Mouse (Mus musculus) heart, embryonic 14.5 days (tissue): ENCODE results near the gene Sema4a. TPM values are rescaled to one million over a fixed set of nuclear protein-coding genes. Genes with fewer than 3 reads are reported as not detected.
"Not testable (repeated sequence)": the region's sequence is repeated elsewhere in the genome, so short reads cannot be mapped to it uniquely, and the experiment has no call there.

Experiments used
- ATAC-seq: fragments of 200-750 bp; cut with Nextera tagmentation; 2 replicates; pipeline ENCODE4 v1.8.0; 2017; ENCODE audit warnings: low read depth, moderate TSS enrichment; ENCODE audit not compliant: insufficient number of reproducible peaks, insufficient read depth, low FRiP score
- H3K27ac ChIP-seq, 2 experiments: fragments of 200-500 bp in 1 of 2; fragments of 300-500 bp in 1 of 2; sonication (generic) in 1 of 2; replicated peaks in 1 of 2; 2 replicates each; pipeline ENCODE4 v1.5.1; 2012 to 2014; ENCODE audit warnings: low read depth in 2 of 2, low read length in 2 of 2, control low read depth in 1 of 2, mild to moderate bottlenecking in 1 of 2, mixed read lengths in 1 of 2; ENCODE audit not compliant: control insufficient read depth in 1 of 2, insufficient read depth in 1 of 2
- H3K27me3 ChIP-seq: fragments of 300-500 bp; sonication (generic); 2 replicates; pipeline ENCODE4 v1.6.1; 2014; ENCODE audit warnings: mild to moderate bottlenecking, low read length, control low read depth; ENCODE audit not compliant: control insufficient read depth, insufficient read depth
- H3K36me3 ChIP-seq: fragments of 300-500 bp; sonication (generic); 2 replicates; pipeline ENCODE4 v1.6.1; 2014; ENCODE audit warnings: mild to moderate bottlenecking, control low read depth, low read length, mixed read lengths; ENCODE audit not compliant: control insufficient read depth, insufficient read depth
- H3K4me1 ChIP-seq, 2 experiments: fragments of 200-500 bp in 1 of 2; fragments of 300-500 bp in 1 of 2; sonication (generic) in 1 of 2; 2 replicates each; pipeline ENCODE4 v1.6.1; 2012 to 2014; ENCODE audit warnings: low read length in 2 of 2, control low read depth in 1 of 2, mixed read lengths in 1 of 2; ENCODE audit not compliant: control insufficient read depth in 2 of 2, insufficient read depth in 2 of 2
- H3K4me2 ChIP-seq: fragments of 300-500 bp; sonication (generic); 2 replicates; pipeline ENCODE4 v1.6.1; 2014; ENCODE audit warnings: mild to moderate bottlenecking, low read length
- H3K4me3 ChIP-seq, 2 experiments: fragments of 200-500 bp in 1 of 2; fragments of 300-500 bp in 1 of 2; sonication (generic) in 1 of 2; 2 replicates each; pipeline ENCODE4 v1.5.1; 2012 to 2014; ENCODE audit warnings: low read length in 2 of 2, mild to moderate bottlenecking in 2 of 2, control low read depth in 1 of 2, low read depth in 1 of 2, moderate library complexity in 1 of 2; ENCODE audit not compliant: control insufficient read depth in 1 of 2, insufficient read depth in 1 of 2
- H3K9ac ChIP-seq: fragments of 300-500 bp; sonication (generic); 2 replicates; pipeline ENCODE4 v1.6.1; 2014; ENCODE audit warnings: mild to moderate bottlenecking, low read length
- H3K9me3 ChIP-seq: fragments of 300-500 bp; sonication (generic); 2 replicates; pipeline ENCODE4 v1.6.1; 2016; ENCODE audit warnings: low read length, control low read depth; ENCODE audit not compliant: control insufficient read depth
- WGBS: fragments of 180-500 bp; shearing (Covaris S2); extraction: QIAGEN DNeasy Blood & Tissue Kit; methylation state at CpG from one replicate; pipeline ENCODE4 v1.1.7; 2014; 5-methylcytosine and 5-hydroxymethylcytosine counted together
- polyA plus RNA-seq: library from polyadenylated mRNA; unstranded; fragments of >200 nt; fragmentation: Nextera tagmentation; extraction: Ambion mirVana; gene quantifications from 2 replicates; pipeline ENCODE4 v1.2.1, GENCODE M21; 2014

Gene Sema4a
- polyA plus RNA-seq, 1 experiment from 2014 or later: 1.4 TPM

GRCm38 (mm10) chr3:88439582-88439981 lies 21.4 kb downstream of the Sema4a start:
- H3K4me2 ChIP-seq: no peak overlapping the region
- H3K27me3 ChIP-seq: no peaks in the 10 kb centered on the region
- ATAC-seq: no peak
- H3K9me3 ChIP-seq: no peaks in the 10 kb centered on the region
- H3K9ac ChIP-seq: no peak overlapping the region
- no peaks in the 10 kb centered on the region for H3K36me3 ChIP-seq
- 69% methylated on average over 4 of the region's 4 CpGs for WGBS
- H3K4me3 ChIP-seq: no peak overlapping the region
- H3K27ac ChIP-seq: no peak overlapping the region
- peaks cover 20 to 32% of the 10 kb centered on the region in 2 experiments for H3K4me1 ChIP-seq

GRCm38 (mm10) chr3:88437454-88437853 lies 23.5 kb downstream of the Sema4a start:
- peak overlapping the region in 1 of 2 experiments; percentile 34; a peak in 2 of 4 replicates for H3K27ac ChIP-seq
- no peaks in the 10 kb centered on the region for H3K36me3 ChIP-seq
- 55% methylated on average over 10 of the region's 10 CpGs for WGBS
- H3K27me3 ChIP-seq: no peaks in the 10 kb centered on the region
- H3K9ac ChIP-seq: peak overlapping the region; percentile 62
- peak overlapping the region in 1 of 2 experiments; percentile 37; a peak in 2 of 4 replicates for H3K4me3 ChIP-seq
- H3K4me1 ChIP-seq: peaks cover 20 to 32% of the 10 kb centered on the region in 2 experiments
- peak overlapping the region; percentile 68 for H3K4me2 ChIP-seq
- no peaks in the 10 kb centered on the region for H3K9me3 ChIP-seq
- no peak for ATAC-seq

GRCm38 (mm10) chr3:88436395-88437201 lies 24.4 kb downstream of the Sema4a start:
- peak; percentile 75 for ATAC-seq
- peak overlapping the region; percentile 68 for H3K4me2 ChIP-seq
- peak overlapping the region in 1 of 2 experiments; percentile 34; a peak in 3 of 4 replicates for H3K27ac ChIP-seq
- H3K9ac ChIP-seq: peak overlapping the region; percentile 62
- peaks cover 20 to 32% of the 10 kb centered on the region in 2 experiments for H3K4me1 ChIP-seq
- H3K4me3 ChIP-seq: peak overlapping the region; percentile 37
- H3K27me3 ChIP-seq: no peaks in the 10 kb centered on the region
- no peaks in the 10 kb centered on the region for H3K9me3 ChIP-seq
- WGBS: 8% methylated on average over 29 of the region's 29 CpGs
- H3K36me3 ChIP-seq: no peaks in the 10 kb centered on the region

GRCm38 (mm10) chr3:88435515-88435914 lies 25.5 kb downstream of the Sema4a start:
- Histone ChIP-seq H3K27ac (no peak overlapping the region), H3K4me1 (peaks cover 14 to 25% of the 10 kb centered on the region in 2 experiments), H3K9ac (no peak overlapping the region), H3K36me3 (no peaks in the 10 kb centered on the region), H3K27me3 (no peaks in the 10 kb centered on the region), H3K4me3 (no peak overlapping the region), H3K4me2 (no peak overlapping the region), H3K9me3 (no peaks in the 10 kb centered on the region)
- no peak for ATAC-seq
- 65% methylated on average over 10 of the region's 10 CpGs for WGBS

GRCm38 (mm10) chr3:88428639-88429038 lies 32.3 kb downstream of the Sema4a start:
- H3K36me3 ChIP-seq, ATAC-seq, H3K4me2 ChIP-seq, H3K9me3 ChIP-seq, H3K4me3 ChIP-seq, H3K27ac ChIP-seq, H3K4me1 ChIP-seq, H3K27me3 ChIP-seq, H3K9ac ChIP-seq: not testable (repeated sequence)
- 58% methylated on average over 8 of the region's 8 CpGs for WGBS

- Histone ChIP-seq H3K27me3 (no peaks in the 10 kb centered on the region), H3K36me3 (no peaks in the 10 kb centered on the region), H3K9ac (no peak overlapping the region), H3K4me1 (peaks cover 4 to 11% of the 10 kb centered on the region in 2 experiments), H3K4me2 (no peak overlapping the region), H3K9me3 (no peaks in the 10 kb centered on the region), H3K27ac (no peak overlapping the region), H3K4me3 (no peak overlapping the region)
- 59% methylated on average over 4 of the region's 4 CpGs for WGBS
- no peak for ATAC-seq
These were observed 33.6 kb downstream of the Sema4a start for GRCm38 (mm10) chr3:88427342-88427905.

- Histone ChIP-seq H3K9me3 (no peaks in the 10 kb centered on the region), H3K4me2 (peak overlapping the region; percentile 97), H3K36me3 (peaks cover 5% of the 10 kb centered on the region), H3K27me3 (no peaks in the 10 kb centered on the region), H3K4me3 (no peak overlapping the region), H3K4me1 (peaks cover 4 to 11% of the 10 kb centered on the region in 2 experiments), H3K9ac (peak overlapping the region; percentile 55; the same call in 1 of the 2 replicates), H3K27ac (no peak overlapping the region; a peak in 1 of 4 replicates)
- no peak for ATAC-seq
- 86% methylated on average over 10 of the region's 10 CpGs for WGBS
These were observed 35.1 kb downstream of the Sema4a start for GRCm38 (mm10) chr3:88425708-88426420.
